Mouse (Mus musculus) stomach, embryonic 14.5 days (tissue): Measurements from ENCODE around the gene Ube2g1. TPM values are rescaled to one million over a fixed set of nuclear protein-coding genes. Genes with fewer than 3 reads are reported as not detected.
"Not testable (repeated sequence)": the region's sequence is repeated elsewhere in the genome, so short reads cannot be mapped to it uniquely, and the experiment has no call there.

ENCODE experiments used
- ATAC-seq: fragments of 200-750 bp; cut with Nextera tagmentation; 2 replicates; pipeline ENCODE4 v1.8.0; 2017; ENCODE audit warnings: low read depth, moderate TSS enrichment; ENCODE audit not compliant: insufficient number of reproducible peaks, insufficient read depth, low FRiP score
- H3K27ac ChIP-seq: fragments of 300-500 bp; sonication (generic); 2 replicates; pipeline ENCODE4 v1.5.1; 2014; ENCODE audit warnings: mild to moderate bottlenecking, low read length, moderate library complexity, mixed read lengths
- H3K27me3 ChIP-seq: fragments of 300-500 bp; sonication (generic); 2 replicates; pipeline ENCODE4 v1.6.1; 2014; ENCODE audit warnings: low read length, control low read depth, mixed read lengths; ENCODE audit not compliant: control insufficient read depth, insufficient read depth
- H3K36me3 ChIP-seq: fragments of 300-500 bp; sonication (generic); 2 replicates; pipeline ENCODE4 v1.6.1; 2014; ENCODE audit warnings: mild to moderate bottlenecking, control low read depth, low read length, moderate library complexity, mixed read lengths; ENCODE audit not compliant: control insufficient read depth, insufficient read depth
- H3K4me1 ChIP-seq: fragments of 300-500 bp; sonication (generic); 2 replicates; pipeline ENCODE4 v1.6.1; 2014; ENCODE audit warnings: low read length, control low read depth, mixed read lengths; ENCODE audit not compliant: control insufficient read depth, insufficient read depth
- H3K4me2 ChIP-seq: fragments of 300-500 bp; sonication (generic); replicated peaks from 2 replicates; pipeline ENCODE4 v1.6.1; 2014; ENCODE audit warnings: low read depth, low read length, control low read depth
- H3K4me3 ChIP-seq: fragments of 300-500 bp; sonication (generic); 2 replicates; pipeline ENCODE4 v1.5.1; 2014; ENCODE audit warnings: low read depth, low read length, control low read depth
- H3K9ac ChIP-seq: fragments of 300-500 bp; sonication (generic); replicated peaks from 2 replicates; pipeline ENCODE4 v1.6.1; 2014; ENCODE audit warnings: low read depth, mild to moderate bottlenecking, control low read depth, low read length, moderate library complexity, mixed read lengths
- H3K9me3 ChIP-seq: fragments of 300-500 bp; sonication (generic); 2 replicates; pipeline ENCODE4 v1.6.1; 2016; ENCODE audit warnings: low read depth, low read length, control low read depth; ENCODE audit not compliant: control insufficient read depth
- WGBS: fragments of 180-500 bp; shearing (Covaris S2); extraction: QIAGEN DNeasy Blood & Tissue Kit; methylation state at CpG from one replicate; pipeline ENCODE4 v1.1.7; 2014; 5-methylcytosine and 5-hydroxymethylcytosine counted together
- polyA plus RNA-seq: library from polyadenylated mRNA; unstranded; fragments of >200 nt; fragmentation: Nextera tagmentation; extraction: Ambion mirVana; gene quantifications from 2 replicates; pipeline ENCODE4 v1.2.1, GENCODE M21; 2014

Gene Ube2g1
- polyA plus RNA-seq, 1 experiment from 2014 or later = 70.1 TPM

DNA sequence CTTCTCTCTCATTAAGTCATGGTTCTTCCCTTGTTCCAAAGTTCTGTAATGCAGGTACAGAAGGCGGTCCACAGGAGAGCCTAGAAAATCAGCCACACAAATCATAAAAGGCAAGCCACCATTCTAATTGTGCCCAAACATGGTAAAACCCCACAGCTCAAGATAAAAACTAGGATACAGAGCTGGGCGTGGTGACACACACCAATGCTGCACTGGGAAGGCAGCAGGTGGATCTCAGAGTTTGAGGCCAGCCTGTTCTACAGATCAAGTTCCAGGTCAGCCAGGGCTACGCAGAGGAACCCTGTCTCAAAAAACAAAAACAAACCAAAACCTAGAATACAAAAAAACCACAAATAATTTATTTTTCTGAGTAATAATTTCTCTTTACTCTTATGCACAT is 20.5 kb upstream of the Ube2g1 start:
- H3K36me3 ChIP-seq = no peaks in the 10 kb centered on the region
- no peaks in the 10 kb centered on the region for H3K4me1 ChIP-seq
- no peak overlapping the region for H3K9ac ChIP-seq
- no peaks in the 10 kb centered on the region for H3K27me3 ChIP-seq
- no peak overlapping the region for H3K27ac ChIP-seq
- 79% methylated on average over 3 of the region's 3 CpGs for WGBS
- no peaks in the 10 kb centered on the region for H3K9me3 ChIP-seq
- no peak overlapping the region for H3K4me3 ChIP-seq
- H3K4me2 ChIP-seq = no peak overlapping the region
- no peak for ATAC-seq

DNA sequence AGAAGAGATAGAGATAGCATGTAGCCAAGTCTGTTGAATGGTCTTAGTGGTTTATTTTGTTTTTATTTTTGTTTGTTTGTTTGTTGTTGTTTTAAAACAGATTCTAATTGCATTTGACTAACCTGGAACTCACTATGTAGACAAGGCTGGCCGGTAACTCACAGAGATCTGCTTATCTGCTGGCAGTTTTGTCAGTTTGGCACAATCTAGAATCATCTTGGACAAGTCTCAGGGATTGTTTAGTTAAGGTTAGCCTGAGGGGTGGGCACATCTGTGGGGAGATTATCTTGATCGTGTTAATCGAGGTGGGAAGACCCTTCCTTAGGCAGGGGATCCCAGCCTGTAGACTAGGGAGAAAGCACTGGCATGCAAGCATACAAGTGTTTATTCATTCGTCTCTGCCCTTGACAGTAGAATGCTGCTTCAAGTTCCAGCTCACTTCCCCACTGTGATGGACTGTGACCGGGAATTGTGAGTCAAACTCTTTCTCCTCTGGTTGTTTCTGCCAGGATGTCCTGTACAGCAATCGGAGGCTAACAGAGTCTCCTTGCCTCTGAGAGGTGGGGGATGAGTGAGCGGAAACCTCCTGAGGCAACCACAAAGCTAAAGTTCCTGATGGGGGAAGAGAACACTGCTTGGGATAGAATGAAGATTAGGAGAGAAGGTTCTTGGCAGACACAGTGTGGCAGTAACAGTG is 19.4 kb upstream of the Ube2g1 start:
- Histone ChIP-seq H3K4me3 (no peak overlapping the region), H3K4me1 (no peaks in the 10 kb centered on the region), H3K9ac (no peak overlapping the region), H3K27ac (no peak overlapping the region), H3K4me2 (no peak overlapping the region), H3K9me3 (no peaks in the 10 kb centered on the region), H3K36me3 (no peaks in the 10 kb centered on the region), H3K27me3 (no peaks in the 10 kb centered on the region)
- no peak for ATAC-seq
- 47% methylated on average over 7 of the region's 7 CpGs for WGBS

DNA sequence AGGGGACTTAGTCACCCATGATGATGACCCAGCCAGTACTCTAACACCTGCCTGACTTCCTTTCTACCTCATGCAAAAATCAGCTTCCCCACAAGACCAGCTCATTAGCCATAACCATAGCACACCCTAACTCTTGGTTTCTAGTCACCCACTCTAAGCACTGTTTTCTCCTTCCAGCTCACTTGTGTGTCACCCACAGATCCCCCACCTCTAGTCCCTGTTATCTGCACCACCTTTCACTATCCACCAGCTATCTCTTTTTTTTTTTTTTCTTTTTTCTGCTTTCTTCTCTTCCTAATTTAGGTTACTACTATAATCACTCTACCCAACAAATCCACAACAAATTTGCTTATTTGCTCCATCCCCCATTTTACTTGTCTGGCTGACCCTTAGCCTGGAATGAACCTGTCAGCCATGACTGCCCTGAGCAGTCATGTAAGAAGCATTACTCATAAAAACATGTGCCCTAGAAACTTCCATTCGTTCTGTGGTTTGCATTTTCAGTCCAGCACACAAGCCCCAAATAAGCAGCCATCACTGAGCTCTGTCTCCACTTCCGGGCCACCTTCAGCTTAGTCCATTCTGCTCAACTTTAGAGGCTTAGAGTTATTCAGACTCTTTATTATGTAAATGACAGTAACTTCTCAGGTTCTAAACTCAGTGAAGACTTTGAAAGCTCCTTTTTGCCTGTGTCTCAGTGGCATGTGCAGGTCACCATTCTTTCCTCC is 11.9 kb upstream of the Ube2g1 start:
- no peaks in the 10 kb centered on the region for H3K27me3 ChIP-seq
- no peaks in the 10 kb centered on the region for H3K36me3 ChIP-seq
- no peak overlapping the region for H3K4me3 ChIP-seq
- H3K4me2 ChIP-seq = no peak overlapping the region
- no peaks in the 10 kb centered on the region for H3K9me3 ChIP-seq
- no peaks in the 10 kb centered on the region for H3K4me1 ChIP-seq
- WGBS = 71% methylated on average over 2 of the region's 2 CpGs
- no peak overlapping the region for H3K27ac ChIP-seq
- H3K9ac ChIP-seq = no peak overlapping the region
- ATAC-seq = no peak

DNA sequence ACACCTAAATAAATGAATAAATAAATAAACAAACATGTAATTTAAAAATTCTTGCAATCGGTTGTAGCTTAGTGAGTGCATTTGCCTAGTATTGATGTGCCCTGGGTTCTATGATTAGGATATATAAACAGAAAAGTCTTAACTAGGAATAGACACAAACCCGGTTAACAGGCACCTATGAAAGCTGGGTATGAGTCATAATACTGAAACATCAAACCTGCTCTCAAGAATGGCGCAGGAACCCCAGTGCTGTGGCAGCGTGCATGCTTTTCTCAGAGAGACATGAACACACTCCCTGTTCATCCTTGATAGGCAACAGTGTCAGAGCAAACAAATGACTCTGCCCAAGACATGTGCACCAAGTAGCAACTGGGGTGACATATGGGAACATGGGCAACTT is 9.3 kb upstream of the Ube2g1 start:
- Histone ChIP-seq H3K27ac (no peak overlapping the region), H3K36me3 (no peaks in the 10 kb centered on the region), H3K9me3 (no peaks in the 10 kb centered on the region), H3K4me2 (no peak overlapping the region), H3K4me1 (no peaks in the 10 kb centered on the region), H3K9ac (no peak overlapping the region), H3K4me3 (no peak overlapping the region), H3K27me3 (no peaks in the 10 kb centered on the region)
- 86% methylated on average over 4 of the region's 4 CpGs for WGBS
- no peak for ATAC-seq

DNA sequence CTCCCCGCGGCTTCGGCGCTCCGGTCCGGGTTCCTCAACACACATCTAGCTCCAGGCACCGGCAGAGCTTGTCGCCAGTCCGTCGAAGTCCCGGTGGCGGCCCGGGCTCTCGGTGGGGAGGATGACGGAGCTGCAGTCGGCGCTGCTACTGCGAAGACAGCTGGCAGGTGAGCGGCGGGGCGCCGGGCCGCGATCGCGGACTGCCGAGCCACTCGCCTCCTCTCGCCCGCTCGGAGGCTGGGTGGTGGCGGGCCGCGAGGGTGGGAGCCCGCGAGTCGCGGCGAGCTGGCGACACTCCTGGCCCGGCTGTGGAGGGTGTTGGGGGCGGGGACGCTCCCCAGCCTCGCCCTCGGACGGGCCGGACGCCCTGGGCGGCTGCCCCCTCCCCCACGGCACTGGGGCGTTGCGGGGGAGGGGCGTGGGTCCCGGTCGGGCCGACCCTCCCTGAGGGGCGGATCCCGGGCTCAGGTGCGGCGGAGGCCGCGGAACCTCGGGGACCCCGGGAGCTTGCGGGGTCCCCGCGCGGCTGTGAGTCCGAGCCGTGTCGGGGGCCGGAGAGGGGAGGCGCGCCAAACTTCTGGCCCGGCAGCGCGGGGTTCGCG is 487 bp downstream of the Ube2g1 start:
- peak overlapping the region; percentile 99 for H3K4me3 ChIP-seq
- no peaks in the 10 kb centered on the region for H3K27me3 ChIP-seq
- H3K4me2 ChIP-seq = peak overlapping the region; percentile 65
- H3K9me3 ChIP-seq = no peaks in the 10 kb centered on the region
- no peaks in the 10 kb centered on the region for H3K36me3 ChIP-seq
- WGBS = under 1% methylated on average over 74 of the region's 79 CpGs
- H3K4me1 ChIP-seq = peaks cover 11% of the 10 kb centered on the region; the same call in 1 of the 2 replicates
- peak overlapping the region; percentile 95 for H3K9ac ChIP-seq
- H3K27ac ChIP-seq = peak overlapping the region; percentile 99
- peak; percentile 74 for ATAC-seq

DNA sequence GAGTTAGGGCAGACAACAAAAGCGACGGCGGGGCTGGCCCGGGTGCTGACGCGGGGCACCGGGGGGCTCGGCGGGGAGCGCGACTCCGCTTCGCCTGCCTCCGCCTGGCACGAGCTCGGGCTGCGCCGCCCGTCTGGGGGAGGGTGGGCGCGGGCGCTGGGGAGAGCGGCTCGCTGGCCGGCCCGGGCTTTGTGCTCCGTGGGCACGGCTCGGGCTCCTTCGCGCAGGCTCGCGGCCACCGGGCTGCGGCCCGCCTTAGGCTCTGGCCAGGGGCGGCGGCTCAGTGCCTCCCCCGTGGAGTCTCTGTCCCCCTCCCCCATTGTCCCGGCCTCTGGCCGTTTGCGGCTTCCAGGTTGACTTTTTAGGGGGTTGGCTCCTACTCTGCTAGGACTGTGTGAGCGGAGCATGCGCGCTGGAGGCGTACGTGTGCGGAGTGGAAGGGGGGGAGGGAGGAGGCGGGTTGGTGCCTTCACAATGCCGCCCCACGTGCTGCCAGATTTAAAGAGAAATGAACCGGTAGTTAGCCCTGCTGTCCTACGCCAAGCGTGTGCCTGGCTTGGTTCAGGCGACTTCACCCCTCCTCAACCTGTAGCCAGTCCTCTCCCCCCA is 1.1 kb downstream of the Ube2g1 start:
- Histone ChIP-seq H3K27ac (peak overlapping the region; percentile 99), H3K9me3 (no peaks in the 10 kb centered on the region), H3K36me3 (no peaks in the 10 kb centered on the region), H3K4me1 (peaks cover 11% of the 10 kb centered on the region; the same call in 1 of the 2 replicates), H3K4me2 (peak overlapping the region; percentile 65), H3K27me3 (no peaks in the 10 kb centered on the region), H3K9ac (peak overlapping the region; percentile 95), H3K4me3 (peak overlapping the region; percentile 99)
- ATAC-seq = peak; percentile 89
- under 1% methylated on average over 38 of the region's 55 CpGs for WGBS

DNA sequence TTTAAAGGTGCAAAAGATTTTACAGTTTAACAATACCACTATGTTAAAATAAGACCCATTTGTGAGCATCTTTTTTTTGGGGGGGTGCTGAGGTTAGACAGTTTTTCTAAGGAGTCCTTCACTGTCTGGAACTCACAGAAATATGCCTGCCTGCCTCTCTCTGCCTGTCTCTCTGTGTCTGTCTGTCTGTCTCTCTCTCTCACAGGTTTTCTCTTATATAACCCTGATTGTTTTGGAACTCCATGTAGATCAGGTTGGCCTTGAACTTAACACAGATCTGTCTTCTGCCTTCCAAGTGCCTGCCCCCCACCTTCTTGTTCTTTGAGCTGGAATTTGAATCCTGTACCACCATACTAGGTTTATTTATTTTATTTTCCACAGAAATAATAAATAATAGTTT is 2.2 kb downstream of the Ube2g1 start:
- no peak overlapping the region; the same call in 1 of the 2 replicates for H3K4me2 ChIP-seq
- no peaks in the 10 kb centered on the region for H3K27me3 ChIP-seq
- no peak overlapping the region for H3K9ac ChIP-seq
- H3K4me1 ChIP-seq = peaks cover 11% of the 10 kb centered on the region; the same call in 1 of the 2 replicates
- H3K4me3 ChIP-seq = no peak overlapping the region
- H3K9me3 ChIP-seq = no peaks in the 10 kb centered on the region
- no peak for ATAC-seq
- H3K36me3 ChIP-seq = no peaks in the 10 kb centered on the region
- no peak overlapping the region for H3K27ac ChIP-seq

DNA sequence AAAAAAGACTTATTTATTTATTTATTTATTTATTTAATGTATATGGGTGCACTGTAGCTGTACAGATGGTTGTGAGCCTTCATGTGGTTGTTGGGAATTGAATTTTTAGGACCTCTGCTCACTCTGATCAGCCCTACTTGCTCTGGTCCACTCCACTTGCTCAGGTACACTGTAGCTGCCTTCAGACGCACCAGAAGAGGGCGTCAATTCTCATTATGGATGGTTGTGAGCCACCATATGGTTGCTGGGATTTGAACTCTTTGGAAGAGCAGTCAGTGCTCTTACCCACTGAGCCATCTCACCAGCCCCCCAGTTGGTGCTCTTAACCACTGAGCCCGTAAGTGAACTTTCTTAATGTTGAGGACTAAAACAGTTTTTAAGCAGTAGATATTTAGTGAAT is 7.3 kb downstream of the Ube2g1 start:
- H3K4me3 ChIP-seq, H3K4me2 ChIP-seq, ATAC-seq, H3K9ac ChIP-seq, H3K4me1 ChIP-seq, H3K36me3 ChIP-seq, H3K27ac ChIP-seq, H3K27me3 ChIP-seq, H3K9me3 ChIP-seq: not testable (repeated sequence)
- WGBS = 88% methylated on average over 3 of the region's 3 CpGs
